Mouse (Mus musculus) testis, adult 2 months (tissue): ENCODE results near the gene Zfp354c.

ENCODE experiments used
- CTCF ChIP-seq: fragments of 200-500 bp; IDR thresholded peaks from 2 replicates; pipeline ENCODE4 v1.5.1; 2012; ENCODE audit warnings: low read depth, mild to moderate bottlenecking, inconsistent platforms, low read length, moderate library complexity; ENCODE audit not compliant: control insufficient read depth, insufficient read depth, insufficient replicate concordance
- POLR2A ChIP-seq: fragments of 200-500 bp; IDR thresholded peaks from 2 replicates; pipeline ENCODE4 v1.6.1; 2012; ENCODE audit warnings: low read depth, mild to moderate bottlenecking, inconsistent platforms, low read length, moderate library complexity; ENCODE audit not compliant: control insufficient read depth

- TF ChIP-seq CTCF (no peak), POLR2A (no peak)
Measured at GRCm38 (mm10) chr11:50766461-50766860, 61.1 kb downstream of the Zfp354c start.
